In the genomic region with DNA sequence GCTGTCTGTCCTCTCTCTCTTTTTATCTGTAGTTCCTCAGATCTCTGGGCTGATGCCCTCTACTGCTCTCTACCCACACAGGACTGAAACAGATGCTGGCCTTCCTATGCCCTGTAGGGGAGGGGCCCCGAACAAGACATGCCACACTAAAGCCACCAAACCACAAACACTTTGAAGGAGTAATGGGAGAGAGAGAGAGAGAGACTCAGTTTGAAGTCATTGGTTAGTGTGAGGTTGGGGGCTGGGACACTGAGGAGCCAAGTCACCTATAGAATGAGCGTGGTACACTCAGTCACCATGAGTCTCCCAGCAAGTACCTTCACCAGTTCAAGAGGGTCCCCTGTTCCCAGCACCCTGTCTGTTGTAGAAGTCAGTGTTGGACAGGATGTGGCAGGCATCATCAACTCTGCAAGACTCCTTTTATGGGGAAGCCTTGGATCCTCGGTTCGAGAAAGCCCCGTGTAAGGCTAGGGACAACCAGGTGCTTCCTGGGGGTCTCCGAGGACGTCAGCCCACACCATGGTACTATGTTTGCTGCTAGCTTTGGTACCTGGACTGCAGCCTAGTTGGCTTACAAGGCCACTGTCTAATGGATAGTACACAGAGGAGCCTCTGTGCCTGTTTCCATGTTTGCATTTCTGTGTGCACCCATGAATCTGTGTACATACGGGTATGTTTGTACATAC, we compare ENCODE assay signal across 11 mouse cellular contexts. TPM values are rescaled to one million over a fixed set of nuclear protein-coding genes. Genes with fewer than 3 reads are reported as not detected.
A peak's percentile ranks its signal among the peaks of the same experiment; 100 is the strongest.
DNase-seq lines count a peak whose midpoint lies in the region; ATAC-seq and TF ChIP-seq lines count a peak whose summit lies in the region.
"Had no signal": no experiment of that assay in that cellular context is flagged by ENCODE, and none has a peak within 500 bp of the region (broad histone marks: within the 10 kb centered on the region; RNA-seq: fewer than 3 reads in every experiment).

No protein-coding gene starts in this region.

- peaks cover 58% of the 10 kb centered on the region for H3K4me1 ChIP-seq in heart, embryonic 10.5 days
- peaks cover 44% of the 10 kb centered on the region for H3K4me1 ChIP-seq in heart, embryonic 12.5 days (replicated peaks)
- peaks cover 36% of the 10 kb centered on the region for H3K4me1 ChIP-seq in small intestine, adult 2 months (ENCODE audit: control insufficient read depth, insufficient read depth, insufficient read length, low read length)

- H3K36me3 ChIP-seq in heart, embryonic 10.5 days, result no peaks in the 10 kb centered on the region
- no peaks in the 10 kb centered on the region for H3K36me3 ChIP-seq in heart, embryonic 12.5 days
- H3K36me3 ChIP-seq in small intestine, adult 2 months (ENCODE audit: control insufficient read depth, insufficient read depth, low read length), result no peaks in the 10 kb centered on the region
- H3K36me3 ChIP-seq: heart, embryonic 15.5 days had no signal

- H3K4me3 ChIP-seq in heart, embryonic 10.5 days, result no peak overlapping the region
- H3K4me3 ChIP-seq in heart, embryonic 12.5 days, result no peak overlapping the region
- H3K4me3 ChIP-seq in small intestine, adult 2 months (ENCODE audit: low read depth, low read length), result no peak overlapping the region
- H3K4me3 ChIP-seq: heart, embryonic 15.5 days; layer of hippocampus, adult 2 months had no signal

- TF ChIP-seq POLR2A in small intestine, adult 2 months (IDR thresholded peaks at IDR 0.05; ENCODE audit: low read depth, low read length), result no peak

- H3K9ac ChIP-seq in heart, embryonic 12.5 days, result no peak overlapping the region
- H3K9ac ChIP-seq: heart, embryonic 15.5 days had no signal

- TF ChIP-seq CTCF in small intestine, adult 2 months (IDR thresholded peaks at IDR 0.05; ENCODE audit: extremely low read depth, insufficient read length, insufficient replicate concordance, low read depth, low read length), result no peak

- 89% methylated on average over 8 of the region's 8 CpGs for WGBS in heart, embryonic 10.5 days
- 86% methylated on average over 8 of the region's 8 CpGs for WGBS in heart, embryonic 12.5 days
- WGBS in small intestine, adult 2 months, result 79% methylated on average over 8 of the region's 8 CpGs

- H3K27ac ChIP-seq in heart, embryonic 10.5 days, result peak overlapping the region; percentile 0; the same call in 1 of the 2 replicates
- H3K27ac ChIP-seq in heart, embryonic 12.5 days (ENCODE audit: poor library complexity, severe bottlenecking), result no peak overlapping the region
- H3K27ac ChIP-seq in small intestine, adult 2 months (ENCODE audit: insufficient read depth, low read depth, low read length), result peak overlapping the region; percentile 88; the same call in 1 of the 2 replicates
- H3K27ac ChIP-seq: heart, embryonic 15.5 days; layer of hippocampus, adult 2 months had no signal

- DNase-seq in heart, embryonic 10.5 days (ENCODE audit: low spot score), result no peak
- DNase-seq in testis, postnatal 10 days (ENCODE audit: low spot score), result peak; percentile 31
- no peak for DNase-seq in testis, postnatal 14 days (ENCODE audit: low spot score)
- DNase-seq in cerebellum, adult 11-12 months, result no peak
- DNase-seq: cerebellum, postnatal 14 days had no signal

- peaks cover 5% of the 10 kb centered on the region; the same call in 1 of the 2 replicates for H3K27me3 ChIP-seq in heart, embryonic 10.5 days (ENCODE audit: insufficient read depth, poor library complexity, severe bottlenecking)
- no peaks in the 10 kb centered on the region for H3K27me3 ChIP-seq in heart, embryonic 12.5 days (replicated peaks)
- H3K27me3 ChIP-seq in small intestine, adult 2 months (ENCODE audit: control insufficient read depth, insufficient read depth, low read length), result no peaks in the 10 kb centered on the region
- H3K27me3 ChIP-seq: heart, embryonic 15.5 days had no signal

- H3K9me3 ChIP-seq in heart, embryonic 10.5 days, result no peaks in the 10 kb centered on the region
- no peaks in the 10 kb centered on the region for H3K9me3 ChIP-seq in heart, embryonic 12.5 days (replicated peaks)
- H3K9me3 ChIP-seq: heart, embryonic 15.5 days had no signal

- ATAC-seq in heart, embryonic 12.5 days (ENCODE audit: insufficient number of reproducible peaks, low FRiP score), result no peak
- ATAC-seq in common myeloid progenitor, adult 5-6 weeks (replicated peaks; ENCODE audit: low read depth, poor library complexity, severe bottlenecking), result peak; percentile 31
- ATAC-seq: hindbrain, embryonic 16.5 days had no signal

- no peak overlapping the region for H3K4me2 ChIP-seq in heart, embryonic 12.5 days
- H3K4me2 ChIP-seq: heart, embryonic 15.5 days had no signal

RNA-seq across cellular contexts. Expression of gene Sik1, which starts 17.7 kb away (rescaled TPM):
- 20.9 and 22.0 TPM in 2 replicates for polyA plus RNA-seq in heart, embryonic 10.5 days (2016; fragmentation: Nextera tagmentation; extraction: Ambion mirVana)
- polyA plus RNA-seq in heart, embryonic 12.5 days (2016; fragmentation: Nextera tagmentation; extraction: Ambion mirVana), result 23.3 and 24.3 TPM in 2 replicates
- total RNA-seq in common myeloid progenitor, adult 5-6 weeks (2017), result 21.1 and 29.5 TPM in 2 replicates
- 8.0 and 16.9 TPM in 2 replicates for polyA plus RNA-seq in small intestine, adult 2 months (2012; rRNA removed)
